Mouse (Mus musculus) thymus, postnatal 36 days (tissue): ENCODE data around the gene Itpr1.

ENCODE experiments used
- DNase-seq, 2 experiments: peaks; one replicate each; pipeline ENCODE4 v3.0.0; 2022; ENCODE audit warnings: mixed read lengths in 2 of 2

Itpr1 gene

DNA sequence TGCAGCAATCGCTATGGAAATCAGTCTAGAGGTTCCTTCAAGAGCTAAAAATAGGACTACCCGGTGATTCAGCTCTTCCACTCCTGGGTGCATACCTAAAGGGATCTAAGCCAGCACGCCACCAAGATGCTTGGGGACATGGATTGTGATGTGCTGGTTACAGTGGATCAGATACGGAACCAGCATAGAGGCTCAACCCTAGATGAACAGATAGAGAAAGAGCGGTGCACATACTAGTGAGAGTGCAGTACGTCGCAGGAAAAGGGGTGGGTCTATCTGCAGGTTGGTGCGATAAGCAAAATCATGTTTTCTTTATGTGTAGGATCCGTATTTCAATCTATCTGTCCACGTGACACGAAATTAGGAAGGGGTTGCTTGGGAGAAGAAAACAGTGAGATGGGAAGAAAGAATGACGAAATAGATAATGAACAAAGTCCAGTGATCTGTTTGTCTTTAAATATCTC is 113.1 kb downstream of the Itpr1 start:
- DNase-seq, result no peak

DNA sequence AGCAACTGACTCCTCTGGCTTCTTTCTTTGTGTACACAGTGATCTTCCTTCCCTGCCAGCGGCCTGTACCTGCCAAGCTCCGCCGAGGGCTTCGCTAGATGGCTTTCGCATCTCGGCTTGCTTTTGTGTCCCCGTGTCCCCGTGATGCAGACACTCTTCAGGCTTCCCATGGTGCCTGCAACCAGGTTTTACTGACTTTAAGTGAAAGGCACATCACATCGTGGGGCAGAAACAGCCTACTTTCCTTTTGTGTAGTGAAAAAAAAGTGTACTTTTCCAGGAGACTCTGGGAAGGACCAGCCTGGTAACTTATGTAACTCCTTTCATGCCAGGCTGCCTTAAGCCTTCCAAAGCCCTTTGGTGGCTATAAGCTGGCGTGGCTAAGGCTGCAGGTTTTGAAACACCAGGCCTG is 113.9 kb downstream of the Itpr1 start:
- DNase-seq, result no peak

DNA sequence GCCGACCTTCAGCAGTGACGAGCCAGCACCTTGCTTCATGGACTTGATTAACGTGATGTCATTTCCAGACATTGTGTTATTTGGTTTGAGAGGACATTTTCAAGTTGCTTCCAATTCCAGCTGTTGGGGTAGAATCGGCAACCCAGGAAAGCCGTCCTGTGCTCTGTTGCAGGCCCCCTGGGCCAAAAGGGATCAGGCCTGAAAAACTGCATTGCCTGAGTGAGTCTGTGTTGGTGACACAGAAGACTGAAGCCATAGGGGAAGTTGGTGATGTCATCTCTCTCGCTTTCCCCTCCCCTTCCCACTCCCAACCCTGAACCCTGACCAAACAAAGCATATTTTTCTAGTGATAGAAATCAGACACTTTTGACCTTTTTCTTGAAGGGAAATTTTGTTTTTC is 114.7 kb downstream of the Itpr1 start:
- DNase-seq, result no peak

DNA sequence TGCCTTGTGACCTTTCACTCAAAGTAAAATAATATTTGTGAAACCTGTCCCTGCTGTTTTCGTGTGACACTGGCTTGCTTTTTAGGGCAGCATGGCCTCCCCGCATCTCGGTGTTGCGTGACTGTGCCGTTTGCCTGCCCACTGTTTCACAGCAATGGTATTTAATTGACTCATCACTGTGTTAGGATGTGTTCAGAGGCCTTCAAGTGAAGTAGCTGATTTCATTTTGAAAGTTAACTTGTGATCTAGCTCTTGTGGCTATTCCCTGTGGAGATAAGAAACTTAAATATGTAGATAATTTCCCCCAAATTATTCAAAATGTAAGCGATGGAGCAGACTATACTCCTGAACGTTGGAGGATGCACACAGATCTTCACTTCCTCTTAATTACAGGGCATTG is 115.4 kb downstream of the Itpr1 start:
- DNase-seq, result no peak

DNA sequence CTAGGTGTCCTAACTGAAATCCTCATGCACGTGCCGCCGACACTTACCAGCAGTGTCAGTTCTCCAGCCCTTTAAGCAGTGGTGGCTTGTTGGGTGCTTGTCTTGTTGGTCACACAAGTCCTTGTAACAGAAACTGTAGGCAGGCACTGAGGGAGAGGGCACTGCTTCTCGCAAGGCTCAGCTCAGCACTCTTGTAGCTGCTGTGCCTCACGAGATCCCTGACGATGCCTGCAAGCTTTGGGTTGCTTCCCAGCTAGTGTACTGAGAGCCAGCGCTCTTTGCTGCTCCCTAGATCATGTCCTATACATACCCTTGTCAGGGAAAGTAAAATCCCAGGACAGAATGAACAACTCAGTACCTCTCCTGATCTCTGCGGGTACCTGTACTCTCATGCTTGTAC is 117.6 kb downstream of the Itpr1 start:
- DNase-seq, result no peak

DNA sequence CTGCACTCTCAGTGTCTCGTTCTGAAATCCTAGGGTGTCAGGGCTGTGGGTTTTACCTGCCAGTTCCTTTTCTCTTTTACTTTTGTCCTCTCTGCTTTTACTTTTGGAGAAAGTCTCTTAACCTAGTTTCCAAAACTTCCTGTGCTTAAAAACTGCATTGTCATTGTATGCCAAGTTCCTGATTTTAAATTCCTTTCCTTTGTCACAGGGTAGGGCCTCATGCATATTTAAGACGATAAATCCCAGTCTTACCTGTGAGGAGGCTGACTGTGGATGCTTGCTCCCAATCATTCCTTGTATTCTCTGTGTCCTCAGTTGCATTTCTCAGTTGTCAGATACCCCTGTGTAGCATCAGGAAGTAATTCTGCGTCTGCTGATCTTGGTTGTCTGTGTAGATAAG is 118.4 kb downstream of the Itpr1 start:
- DNase-seq, result no peak

DNA sequence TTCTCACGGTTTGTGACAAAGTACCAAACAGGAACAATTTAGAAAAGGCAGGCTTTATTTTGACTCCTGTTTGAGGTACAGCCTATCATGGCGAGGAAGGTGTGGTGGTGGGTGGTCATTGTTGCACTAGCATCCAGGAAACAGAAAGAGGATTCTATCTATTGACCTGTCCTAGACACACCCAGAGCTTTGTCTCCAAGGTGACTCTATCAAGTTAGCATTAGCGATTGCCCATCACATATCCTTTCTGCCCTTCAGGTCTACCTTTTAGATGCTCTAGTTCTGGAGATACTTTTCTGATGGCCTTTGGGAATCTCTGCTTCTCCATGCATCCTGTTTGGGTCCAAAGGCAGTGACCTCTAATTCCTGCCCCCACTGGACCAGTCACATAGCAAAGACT is 121.2 kb downstream of the Itpr1 start:
- no peak for DNase-seq

DNA sequence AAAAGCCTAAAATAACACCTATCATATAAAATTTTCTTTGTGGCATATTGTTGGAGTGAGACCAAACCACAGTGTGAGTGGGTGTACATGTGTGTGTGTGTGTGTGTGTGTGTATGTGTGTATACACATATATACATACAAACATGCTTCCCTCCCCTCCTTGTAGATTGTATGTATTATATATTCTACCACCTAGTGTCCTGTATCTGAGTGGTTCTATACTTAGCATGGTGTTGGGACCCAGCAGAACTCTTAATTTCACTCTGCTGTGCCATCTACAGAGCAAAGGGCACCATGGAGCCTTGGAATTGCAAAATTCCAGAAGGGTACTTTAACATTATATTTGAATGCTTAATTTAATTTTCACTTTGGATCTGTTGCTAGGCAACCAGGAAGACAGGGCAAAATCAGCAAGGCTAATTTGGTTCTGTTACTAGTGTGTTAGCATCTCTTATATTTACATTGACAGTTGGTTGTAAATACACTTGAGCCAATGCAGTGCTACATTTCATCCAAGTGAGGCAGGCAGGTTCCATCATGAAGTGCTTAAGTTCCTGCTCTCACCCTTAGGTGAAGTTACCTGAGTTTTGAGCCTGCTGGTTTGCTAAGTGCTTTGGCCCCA is 122.4 kb downstream of the Itpr1 start:
- DNase-seq, result no peak

DNA sequence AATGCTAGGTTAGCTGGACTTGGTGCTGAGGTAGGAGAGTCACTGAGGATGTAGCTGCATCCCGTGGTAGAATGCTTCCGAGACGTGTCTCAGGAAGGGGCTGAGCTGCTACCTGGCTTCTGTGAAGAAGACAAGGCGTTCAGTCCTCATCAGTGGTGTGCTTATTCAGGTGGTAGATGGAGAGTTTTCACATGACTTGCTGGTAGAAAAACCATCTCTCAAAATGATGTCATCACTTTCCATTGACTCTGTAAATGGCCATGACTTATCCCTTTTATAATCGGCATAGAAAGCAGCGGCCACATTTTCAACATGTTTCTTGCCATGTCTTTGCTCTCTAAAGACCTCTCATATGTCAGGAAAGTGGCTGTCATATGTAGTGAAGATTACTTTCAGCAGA is 123.6 kb downstream of the Itpr1 start:
- no peak for DNase-seq

DNA sequence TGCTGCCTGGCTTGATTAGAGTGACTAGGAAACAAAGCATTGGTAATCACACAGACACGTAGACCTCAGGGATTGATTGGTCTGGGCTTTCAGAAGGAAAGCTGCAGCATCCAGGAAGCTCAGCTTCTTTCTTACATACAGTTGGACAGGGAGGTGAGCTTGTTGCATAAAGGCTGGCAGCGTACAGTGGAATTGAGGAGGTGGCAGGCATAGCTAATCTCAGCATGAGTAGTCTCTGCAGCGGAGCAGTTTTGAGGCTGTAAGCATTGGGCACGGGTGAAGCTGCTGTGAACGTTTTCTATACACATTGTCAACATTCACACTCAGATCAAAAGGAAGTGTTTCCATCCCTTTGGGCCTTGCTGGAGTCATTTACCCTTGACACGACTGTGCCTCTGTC is 124.4 kb downstream of the Itpr1 start:
- DNase-seq, result no peak

DNA sequence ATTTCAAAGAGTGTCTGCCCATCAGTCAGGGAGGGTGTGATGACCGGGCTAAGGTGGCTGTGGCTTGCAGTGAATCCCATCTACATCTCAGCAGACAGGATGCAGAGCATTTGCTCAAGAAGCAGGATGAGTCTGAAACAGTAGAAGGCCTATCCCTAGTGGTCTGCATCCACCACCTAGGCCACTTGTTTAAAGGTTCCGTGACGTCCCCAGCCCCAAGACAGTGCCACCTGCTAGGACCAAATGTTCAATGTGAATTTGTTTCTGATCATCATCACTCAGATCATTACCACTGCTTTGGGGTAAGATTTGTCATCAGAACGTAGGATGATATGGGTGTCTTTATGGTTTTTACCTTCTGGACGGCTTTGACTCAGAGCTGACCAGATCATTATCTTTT is 125.5 kb downstream of the Itpr1 start:
- no peak for DNase-seq

DNA sequence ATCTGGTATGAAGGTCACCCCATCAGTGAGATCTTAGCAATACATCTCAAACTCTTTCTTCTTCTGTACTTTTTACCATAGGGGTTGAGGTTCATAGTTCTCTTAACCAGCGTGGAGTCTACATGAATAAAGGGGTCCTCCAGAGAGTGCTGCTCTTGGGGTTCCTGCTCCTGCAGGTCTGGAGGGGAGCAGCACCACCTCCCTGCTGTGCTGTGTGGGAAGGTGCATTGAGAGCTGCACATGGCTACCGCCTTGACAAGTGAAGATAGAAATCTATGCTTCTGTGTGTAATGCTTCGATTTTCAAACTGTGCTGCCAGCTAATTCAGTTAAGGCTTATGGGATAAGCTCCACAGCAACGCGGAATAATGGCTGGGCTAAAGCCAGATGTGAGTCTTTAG is 130.1 kb downstream of the Itpr1 start:
- no peak for DNase-seq

DNA sequence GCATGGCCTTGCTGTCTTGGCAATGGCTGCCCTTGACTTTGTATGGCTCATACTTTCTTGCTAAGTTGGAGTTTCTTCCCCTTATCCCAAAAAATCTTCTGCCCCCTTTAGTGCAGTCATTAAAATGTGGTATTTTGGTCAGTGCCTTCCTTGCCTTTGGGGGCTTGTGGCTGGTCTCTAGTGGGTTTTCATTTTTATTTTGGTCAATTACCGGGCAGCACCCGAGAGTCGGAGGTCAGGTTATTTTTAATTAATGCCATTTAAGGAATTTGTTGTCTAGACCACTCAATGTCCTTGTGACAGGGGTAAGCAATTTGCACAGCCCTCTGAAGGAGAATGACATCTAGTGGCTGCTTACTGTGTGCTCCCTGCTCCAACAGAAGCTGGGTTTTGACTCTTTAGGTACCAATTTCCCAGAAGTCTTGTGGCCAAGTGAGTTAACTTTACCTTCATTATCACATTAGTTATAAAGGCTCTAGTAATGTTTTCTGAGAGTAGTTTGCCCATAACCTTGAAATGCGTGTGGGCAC is 130.9 kb downstream of the Itpr1 start:
- DNase-seq, result no peak

DNA sequence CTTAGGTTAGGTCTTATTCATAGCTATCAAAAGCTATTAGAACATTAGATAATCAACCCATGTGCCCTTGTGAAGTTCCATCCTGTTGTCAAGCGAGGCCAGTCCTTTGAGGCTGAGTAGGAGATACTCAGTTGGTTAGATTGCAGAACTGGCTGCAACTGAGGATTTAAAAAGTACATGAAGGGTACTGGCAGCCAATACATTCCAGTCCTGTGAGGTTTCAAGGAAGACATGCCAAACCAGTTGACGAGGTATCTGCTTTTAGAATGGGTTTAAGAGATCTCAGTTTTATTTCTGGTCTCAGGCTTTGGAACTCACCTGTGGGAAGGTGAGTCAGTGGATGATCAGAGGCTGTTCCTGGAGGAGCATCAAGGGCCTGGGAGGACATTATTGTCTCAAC is 137.9 kb downstream of the Itpr1 start:
- no peak for DNase-seq

DNA sequence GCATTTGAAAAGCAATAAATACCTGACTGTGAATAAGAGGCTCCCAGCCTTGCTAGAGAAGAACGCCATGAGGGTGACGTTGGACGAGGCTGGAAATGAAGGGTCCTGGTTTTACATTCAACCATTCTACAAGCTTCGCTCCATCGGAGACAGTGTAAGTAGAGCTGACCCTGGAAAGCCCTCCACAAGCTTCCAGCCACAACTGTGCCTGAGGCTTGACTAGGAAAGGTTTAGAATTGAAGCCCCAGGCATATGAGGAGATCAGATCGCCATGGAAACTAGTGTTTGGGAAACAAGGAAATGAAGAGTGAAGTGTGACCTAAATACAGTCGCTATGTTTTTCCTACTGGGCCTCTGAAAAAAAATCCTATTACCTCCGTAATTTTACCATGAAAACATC is 139.1 kb downstream of the Itpr1 start:
- no peak for DNase-seq

DNA sequence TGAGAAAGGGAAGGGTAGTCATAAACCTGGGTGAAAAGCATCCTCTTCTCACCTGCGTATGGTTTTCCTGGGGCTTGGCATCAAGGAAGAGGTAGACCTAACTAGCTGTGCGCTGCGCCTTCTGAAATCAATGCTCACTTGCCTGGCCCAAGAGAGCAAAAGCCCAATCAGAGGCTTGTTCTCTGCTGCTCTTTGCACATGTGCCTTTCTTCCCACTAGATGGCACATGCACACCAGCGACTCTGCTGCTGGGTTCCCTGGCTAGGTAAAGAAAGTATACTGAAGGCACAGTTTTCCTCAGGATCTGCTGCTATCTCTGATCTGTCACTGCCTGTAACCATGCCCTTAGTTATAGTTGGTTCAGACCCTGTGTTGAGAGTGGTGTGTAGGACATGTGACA is 154.5 kb downstream of the Itpr1 start:
- no peak for DNase-seq

DNA sequence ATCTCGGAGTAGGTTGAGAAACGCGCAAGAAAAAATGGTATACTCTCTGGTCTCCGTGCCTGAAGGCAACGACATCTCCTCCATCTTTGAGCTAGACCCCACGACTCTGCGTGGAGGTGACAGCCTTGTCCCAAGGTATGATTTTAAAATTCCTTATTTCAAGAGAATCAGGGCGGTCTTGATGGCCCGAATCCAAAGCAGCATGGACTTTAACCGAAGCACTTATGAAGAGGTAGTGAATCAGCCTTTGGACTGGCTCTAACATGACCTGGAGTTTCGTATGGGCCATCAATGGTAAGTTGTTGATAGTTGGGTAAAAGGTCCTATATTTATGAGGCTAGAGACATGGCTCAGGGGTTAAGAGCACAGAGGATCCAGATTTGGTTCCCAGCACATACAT is 156.1 kb downstream of the Itpr1 start:
- no peak for DNase-seq

DNA sequence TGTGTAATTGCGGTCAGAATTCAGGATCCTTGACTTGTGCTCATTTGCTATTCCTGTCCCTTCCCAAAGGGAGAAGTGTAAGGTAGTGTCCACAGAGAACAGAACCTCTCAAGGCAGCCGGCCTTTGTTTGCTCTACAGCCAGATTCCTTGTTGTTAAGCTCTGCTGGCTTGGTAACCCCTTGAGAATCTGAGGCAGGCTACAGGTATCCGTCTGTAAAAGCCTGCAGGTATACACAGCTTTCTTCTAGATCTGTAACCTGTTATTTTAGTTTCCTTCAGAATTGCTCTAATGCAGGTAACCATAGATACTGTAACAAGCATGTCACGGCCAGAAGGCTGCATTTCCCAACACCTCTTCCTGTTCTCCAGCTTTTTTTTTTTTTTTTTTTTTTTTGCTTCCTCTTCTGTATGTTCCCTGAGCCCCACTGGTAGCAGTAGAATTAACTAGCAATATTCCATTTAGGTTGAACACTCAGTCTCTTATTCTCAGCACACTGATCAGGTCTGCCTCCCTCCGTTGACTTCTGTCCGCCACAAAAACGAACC is 158.5 kb downstream of the Itpr1 start:
- no peak for DNase-seq

DNA sequence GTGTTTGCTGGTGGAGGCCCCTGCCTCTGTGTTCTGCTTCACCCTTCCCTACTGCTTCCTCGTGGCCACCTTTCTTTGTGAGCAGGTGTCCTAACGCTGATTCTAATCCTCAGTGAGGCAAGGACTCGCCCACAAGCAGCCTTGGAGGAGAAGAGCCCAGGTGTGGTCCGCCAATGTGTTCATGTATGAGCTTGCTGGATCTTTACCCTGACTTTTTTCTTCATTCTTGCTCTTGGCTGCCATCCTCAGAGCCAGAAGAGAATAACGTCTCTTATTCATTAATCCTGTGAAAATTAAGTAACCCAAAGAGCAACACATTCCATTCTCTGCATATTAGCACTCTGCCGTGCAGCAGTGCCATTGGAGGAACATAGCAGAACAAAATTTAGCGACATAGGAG is 161.1 kb downstream of the Itpr1 start:
- DNase-seq, result no peak

DNA sequence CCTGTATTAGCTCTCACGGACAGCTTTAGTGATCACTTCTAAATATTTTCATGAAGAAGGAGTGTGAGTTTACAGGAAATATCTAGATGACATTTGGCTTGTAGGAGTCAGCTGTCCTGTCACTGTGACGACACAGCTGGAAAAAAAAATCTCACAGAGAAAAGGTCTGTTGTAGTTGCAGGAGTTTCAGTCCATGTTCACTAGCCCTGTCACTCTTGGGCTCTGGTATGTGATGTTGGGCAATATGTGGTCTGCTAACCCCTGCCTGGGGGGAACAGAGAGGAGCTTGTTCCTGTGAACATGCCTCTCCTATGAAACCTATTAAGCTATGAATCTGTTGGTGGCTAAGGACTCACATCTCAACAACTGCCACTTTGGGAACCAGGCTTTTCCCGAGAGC is 166.1 kb downstream of the Itpr1 start:
- no peak for DNase-seq

DNA sequence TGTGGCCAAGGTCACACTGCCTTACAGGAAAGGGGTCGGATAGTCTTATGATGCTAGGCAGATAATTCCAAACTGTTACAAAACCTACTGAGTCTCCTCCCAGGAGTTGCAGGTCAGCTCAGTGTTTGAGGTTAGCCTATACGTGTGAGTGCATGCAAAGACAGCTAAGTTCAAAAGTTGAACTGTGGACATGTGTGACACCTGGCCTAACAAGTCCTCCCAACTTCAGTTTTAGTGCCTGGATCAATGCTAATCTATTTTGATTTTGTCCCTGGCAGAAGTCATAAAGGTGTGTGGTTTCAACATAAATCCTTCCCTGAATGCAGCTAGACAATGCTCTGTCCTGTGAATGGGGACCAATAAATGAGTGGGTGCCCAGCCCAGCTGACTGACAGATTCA is 167.3 kb downstream of the Itpr1 start:
- DNase-seq, result no peak

DNA sequence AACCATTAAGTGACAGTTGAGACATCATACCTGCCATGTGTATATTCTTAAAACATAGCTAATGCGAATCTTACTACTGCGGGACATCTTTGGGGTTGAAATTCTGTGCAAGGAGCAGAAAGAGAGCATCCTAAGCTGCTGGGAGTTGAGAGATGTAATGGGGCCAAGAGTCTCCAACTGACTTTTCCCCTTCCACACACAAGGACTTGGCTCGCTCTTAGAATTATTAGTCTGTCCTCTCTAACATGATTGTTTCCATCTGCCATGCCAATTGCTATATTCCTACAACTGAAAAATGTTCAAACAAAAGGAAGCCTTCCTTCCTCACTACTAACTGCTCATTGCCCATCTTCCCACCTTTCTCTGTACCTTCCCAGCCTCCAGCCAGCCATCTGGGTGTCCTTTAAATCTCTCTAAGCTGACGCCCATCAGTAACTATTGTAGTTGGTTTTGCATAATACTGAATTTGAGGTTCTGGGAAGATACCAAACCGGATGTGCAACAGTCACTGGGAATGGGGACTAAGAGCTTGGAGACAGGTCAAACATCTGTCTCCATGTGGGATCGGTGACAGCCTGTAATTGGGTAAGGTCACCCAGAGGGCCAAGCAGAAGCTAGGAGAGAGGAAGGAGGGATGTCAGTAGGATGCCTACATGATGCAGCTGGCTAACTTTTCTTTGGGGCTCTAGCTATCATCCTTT is 177.9 kb downstream of the Itpr1 start:
- DNase-seq, result no peak

DNA sequence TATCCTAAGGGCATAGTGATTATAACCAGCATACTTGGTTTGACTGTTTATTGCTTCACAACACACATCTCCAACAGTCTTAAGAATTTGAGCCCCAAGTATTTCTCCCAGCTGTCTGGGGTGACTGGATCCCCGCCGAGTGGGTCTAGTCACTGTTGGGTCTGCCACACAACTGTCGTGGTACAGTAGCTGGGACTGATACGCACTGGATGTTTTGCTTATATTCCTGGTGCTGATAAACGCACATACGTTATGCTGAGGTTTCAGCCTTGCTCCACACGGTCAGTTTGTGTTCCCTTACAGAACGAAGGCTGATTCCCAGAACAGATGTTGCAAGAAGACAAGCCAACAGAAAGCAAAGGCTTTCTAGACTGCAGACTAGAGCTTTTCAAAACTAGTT is 180.2 kb downstream of the Itpr1 start:
- no peak for DNase-seq

DNA sequence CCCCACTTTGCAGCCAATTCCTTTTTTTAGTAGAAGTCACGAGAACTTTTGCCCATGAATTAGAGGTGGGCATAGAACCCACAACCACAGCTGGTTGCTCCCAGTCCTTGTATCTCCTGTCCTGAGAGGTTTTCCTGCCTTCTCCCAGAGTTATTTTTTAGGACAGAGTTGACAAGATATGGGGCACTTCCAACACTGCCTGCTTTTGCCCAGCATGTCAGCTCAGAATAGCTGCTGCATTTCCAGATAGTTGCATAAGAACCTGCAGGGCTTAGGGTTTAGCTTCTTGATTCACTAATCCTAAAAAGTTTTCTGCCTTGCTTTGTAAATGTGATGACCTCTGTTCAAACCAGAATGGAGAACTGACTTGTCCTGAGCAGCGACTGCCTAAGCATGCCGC is 185.1 kb downstream of the Itpr1 start:
- no peak for DNase-seq
